ENCODE assay signal across 19 mouse cellular contexts in the genomic region with DNA sequence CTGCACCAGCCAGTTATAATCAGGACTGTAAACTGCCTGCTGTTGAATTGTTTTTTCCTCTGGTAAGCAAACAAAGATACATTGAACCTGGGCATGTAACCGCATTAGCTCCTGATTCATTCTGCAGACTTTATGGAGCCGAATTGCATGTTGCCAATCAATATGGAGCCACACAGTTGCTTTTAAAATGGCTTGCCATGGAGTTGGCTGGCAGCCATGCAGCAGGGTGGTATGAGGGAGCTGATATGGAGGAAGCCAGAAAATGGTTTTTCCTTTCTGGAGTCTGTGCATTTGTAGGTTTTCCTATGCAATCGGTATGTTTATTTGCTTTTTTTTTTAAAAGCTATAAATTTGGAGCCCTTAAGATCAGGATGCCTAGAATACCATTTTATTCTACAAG. TPM values are rescaled to one million over a fixed set of nuclear protein-coding genes. Genes with fewer than 3 reads are reported as not detected.
DNase-seq lines count a peak whose midpoint lies in the region; ATAC-seq and TF ChIP-seq lines count a peak whose summit lies in the region.
"Had no signal": no experiment of that assay in that cellular context is flagged by ENCODE, and none has a peak within 500 bp of the region (broad histone marks: within the 10 kb centered on the region; RNA-seq: fewer than 3 reads in every experiment).

No protein-coding gene starts in this region.

- H3K27ac ChIP-seq in heart, embryonic 13.5 days (replicated peaks): peak overlapping the region; percentile 62; the same call in 1 of the 2 replicates
- H3K27ac ChIP-seq in heart, adult 2 months: no peak overlapping the region
- H3K27ac ChIP-seq in layer of hippocampus, adult 2 months: peak overlapping the region; percentile 49
- H3K27ac ChIP-seq in MEL (ENCODE audit: control insufficient read depth, low read depth, low read length): no peak overlapping the region
- H3K27ac ChIP-seq: embryonic facial prominence, embryonic 15.5 days; stomach, embryonic 15.5 days had no signal

- DNase-seq in heart, adult 2 months: no peak
- DNase-seq in layer of hippocampus, adult 2 months (ENCODE audit: low spot score in 2 of 2): peak in 1 of 2 experiments; percentile 33
- no peak for DNase-seq in layer of hippocampus, adult 9-10 months (ENCODE audit: low spot score)
- DNase-seq in MEL (ENCODE audit: low read depth, low spot score): peak; percentile 27
- peak; percentile 24 for DNase-seq in brain, embryonic 18.5 days (ENCODE audit: low read depth, low spot score)
- no peak for DNase-seq in retina, postnatal 1 day
- no peak for DNase-seq in adrenal gland, postnatal 25 days
- DNase-seq: adrenal gland, adult 8-10 months; cerebellum, adult 18-20 months; kidney, postnatal 14 days; lung, postnatal 14 days had no signal

- ATAC-seq in heart, embryonic 13.5 days (ENCODE audit: extremely low read depth, insufficient number of reproducible peaks, low FRiP score, low TSS enrichment): no peak
- ATAC-seq: CD4-positive, CD25-positive, alpha-beta regulatory T cell, adult 4 months had no signal

- H3K4me3 ChIP-seq in heart, embryonic 13.5 days: no peak overlapping the region
- H3K4me3 ChIP-seq in heart, adult 2 months: no peak overlapping the region
- H3K4me3 ChIP-seq in layer of hippocampus, adult 2 months: no peak overlapping the region
- no peak overlapping the region for H3K4me3 ChIP-seq in MEL (ENCODE audit: control insufficient read depth in 1 of 2, insufficient read depth in 1 of 2, low read depth in 2 of 2, low read length in 2 of 2)
- H3K4me3 ChIP-seq: embryonic facial prominence, embryonic 15.5 days; stomach, embryonic 15.5 days had no signal

- TF ChIP-seq RAD21 in MEL (IDR thresholded peaks at IDR 0.05; ENCODE audit: low read depth, low read length): no peak

- H3K4me1 ChIP-seq in heart, embryonic 13.5 days: peaks cover 7% of the 10 kb centered on the region
- peaks cover 2% of the 10 kb centered on the region; the same call in 1 of the 2 replicates for H3K4me1 ChIP-seq in heart, adult 2 months (ENCODE audit: control insufficient read depth, insufficient read depth, low read length)
- H3K4me1 ChIP-seq in MEL (ENCODE audit: control insufficient read depth in 1 of 2, insufficient read depth in 2 of 2, low read length in 2 of 2): peaks cover 2 to 3% of the 10 kb centered on the region in 2 experiments; a peak in 2 of 4 replicates
- H3K4me1 ChIP-seq: stomach, embryonic 15.5 days had no signal

- intact Hi-C loops in heart, adult 2 months (cut with DNase I): no loop called here

- TF ChIP-seq CTCF in heart, adult 2 months (IDR thresholded peaks at IDR 0.05): no peak
- no peak for TF ChIP-seq CTCF in layer of hippocampus, adult 2 months (conservative IDR thresholded peaks at IDR 0.05)
- TF ChIP-seq CTCF in MEL (IDR thresholded peaks at IDR 0.05 in 2 of 3, conservative IDR thresholded peaks at IDR 0.05 in 1 of 3; ENCODE audit: control insufficient read depth in 1 of 3, insufficient read depth in 1 of 3, low read depth in 2 of 3, low read length in 3 of 3, poor library complexity in 1 of 3, severe bottlenecking in 1 of 3): no peak

- TF ChIP-seq POLR2A in heart, adult 2 months (IDR thresholded peaks at IDR 0.05; ENCODE audit: insufficient read depth, low read depth, low read length): no peak
- TF ChIP-seq POLR2A in MEL (IDR thresholded peaks at IDR 0.05; ENCODE audit: control insufficient read depth in 1 of 2, insufficient read depth in 1 of 2, low read depth in 1 of 2, low read length in 2 of 2, poor library complexity in 1 of 2): no peak

- H3K9ac ChIP-seq in heart, embryonic 13.5 days: no peak overlapping the region
- no peak overlapping the region for H3K9ac ChIP-seq in heart, adult 2 months (ENCODE audit: low read depth, low read length)
- no peak overlapping the region for H3K9ac ChIP-seq in MEL (ENCODE audit: control insufficient read depth, low read depth, low read length, poor library complexity, severe bottlenecking)
- H3K9ac ChIP-seq: embryonic facial prominence, embryonic 15.5 days; stomach, embryonic 15.5 days had no signal

- no peaks in the 10 kb centered on the region for H3K36me3 ChIP-seq in heart, embryonic 13.5 days
- no peaks in the 10 kb centered on the region for H3K36me3 ChIP-seq in heart, adult 2 months (ENCODE audit: control insufficient read depth, insufficient read depth, low read length)
- H3K36me3 ChIP-seq in MEL (ENCODE audit: control insufficient read depth in 1 of 2, insufficient read depth in 2 of 2, low read length in 2 of 2): peaks cover 0 to 8% of the 10 kb centered on the region in 2 experiments; a peak in 2 of 4 replicates
- H3K36me3 ChIP-seq: embryonic facial prominence, embryonic 15.5 days; stomach, embryonic 15.5 days had no signal

- H3K4me2 ChIP-seq in heart, embryonic 13.5 days: no peak overlapping the region
- H3K4me2 ChIP-seq: embryonic facial prominence, embryonic 15.5 days; stomach, embryonic 15.5 days had no signal

- 62% methylated on average over 3 of the region's 3 CpGs for WGBS in heart, embryonic 13.5 days
- WGBS in heart, adult 2 months: 46% methylated on average over 3 of the region's 3 CpGs

- no peak for TF ChIP-seq EP300 in heart, adult 2 months (IDR thresholded peaks at IDR 0.05; ENCODE audit: insufficient read depth, low read depth, low read length)
- TF ChIP-seq EP300 in MEL (IDR thresholded peaks at IDR 0.05; ENCODE audit: low read depth in 1 of 2, low read length in 2 of 2): no peak

- H3K79me2 ChIP-seq in heart, adult 2 months (replicated peaks; ENCODE audit: control insufficient read depth, insufficient read depth, low read length): no peaks in the 10 kb centered on the region
- H3K79me2 ChIP-seq in MEL (ENCODE audit: control insufficient read depth, insufficient read depth, low read length, poor library complexity): no peaks in the 10 kb centered on the region

- no peaks in the 10 kb centered on the region for H3K27me3 ChIP-seq in heart, embryonic 13.5 days (replicated peaks)
- no peaks in the 10 kb centered on the region for H3K27me3 ChIP-seq in heart, adult 2 months (ENCODE audit: control insufficient read depth, insufficient read depth, low read length)
- H3K27me3 ChIP-seq in MEL (ENCODE audit: control insufficient read depth in 1 of 2, insufficient read depth in 2 of 2, low read length in 2 of 2): no peaks in the 10 kb centered on the region
- H3K27me3 ChIP-seq: embryonic facial prominence, embryonic 15.5 days; stomach, embryonic 15.5 days had no signal

- H3K9me3 ChIP-seq in heart, embryonic 13.5 days: peaks cover 4% of the 10 kb centered on the region; the same call in 1 of the 2 replicates
- no peaks in the 10 kb centered on the region for H3K9me3 ChIP-seq in MEL (replicated peaks; ENCODE audit: insufficient read depth, low read length)
- H3K9me3 ChIP-seq: embryonic facial prominence, embryonic 15.5 days; stomach, embryonic 15.5 days had no signal

TF ChIP-seq in MEL, 35 proteins besides CTCF, POLR2A, EP300 and RAD21:
- no peak for TF ChIP-seq CHD1 (IDR thresholded peaks at IDR 0.05; ENCODE audit: low read depth, low read length)
- no peak for TF ChIP-seq NRF1 (IDR thresholded peaks at IDR 0.05; ENCODE audit: insufficient read depth, low read depth, low read length, poor library complexity, severe bottlenecking)
- no peak for TF ChIP-seq ELF1 (IDR thresholded peaks at IDR 0.05; ENCODE audit: low read depth, low read length)
- no peak for TF ChIP-seq E2F4 (IDR thresholded peaks at IDR 0.05; ENCODE audit: borderline replicate concordance, low read depth, low read length)
- no peak for TF ChIP-seq TCF12 (IDR thresholded peaks at IDR 0.05; ENCODE audit: low read depth, low read length)
- TF ChIP-seq POLR2AphosphoS2 (IDR thresholded peaks at IDR 0.05; ENCODE audit: low read length): no peak
- TF ChIP-seq POLR2AphosphoS5 (IDR thresholded peaks at IDR 0.05; ENCODE audit: borderline replicate concordance, low read depth, low read length): no peak
- no peak for TF ChIP-seq HCFC1 (IDR thresholded peaks at IDR 0.05; ENCODE audit: low read depth, low read length)
- no peak for TF ChIP-seq RCOR1 (IDR thresholded peaks at IDR 0.05; ENCODE audit: low read depth, low read length)
- no peak for TF ChIP-seq USF2 (IDR thresholded peaks at IDR 0.05; ENCODE audit: borderline replicate concordance in 1 of 2, insufficient read depth in 1 of 2, low read depth in 1 of 2, low read length in 2 of 2)
- no peak for TF ChIP-seq UBTF (IDR thresholded peaks at IDR 0.05; ENCODE audit: borderline replicate concordance, insufficient read depth, low read depth, low read length)
- no peak for TF ChIP-seq MEF2A (IDR thresholded peaks at IDR 0.05; ENCODE audit: extremely low read depth, insufficient replicate concordance, low read depth, low read length, poor library complexity, severe bottlenecking)
- no peak for TF ChIP-seq MYB (IDR thresholded peaks at IDR 0.05; ENCODE audit: low read depth, low read length)
- no peak for TF ChIP-seq ZC3H11A (IDR thresholded peaks at IDR 0.05; ENCODE audit: low read depth, low read length)
- no peak for TF ChIP-seq JUND (IDR thresholded peaks at IDR 0.05; ENCODE audit: low read depth, low read length)
- no peak for TF ChIP-seq SMC3 (IDR thresholded peaks at IDR 0.05; ENCODE audit: low read depth, low read length)
- TF ChIP-seq BHLHE40 (IDR thresholded peaks at IDR 0.05; ENCODE audit: borderline replicate concordance, low read depth, low read length): no peak
- TF ChIP-seq USF1 (IDR thresholded peaks at IDR 0.05; ENCODE audit: low read depth, low read length): no peak
- no peak for TF ChIP-seq TAL1 (IDR thresholded peaks at IDR 0.05; ENCODE audit: low read length)
- no peak for TF ChIP-seq ETS1 (IDR thresholded peaks at IDR 0.05; ENCODE audit: low read depth, low read length)

RNA-seq across cellular contexts. Expression of a gene that starts 28.0 kb away (rescaled TPM):
- not detected in 2 replicates for polyA plus RNA-seq in heart, embryonic 13.5 days (2015; fragmentation: Nextera tagmentation; extraction: Ambion mirVana)
- not detected for total RNA-seq in heart, adult 2 months (2021)
- not detected in 2 replicates for polyA plus RNA-seq in heart, adult 2 months (2012; rRNA removed)
- total RNA-seq in layer of hippocampus, adult 2 months (2021): not detected
- total RNA-seq in MEL (2012; rRNA removed): not detected in 2 replicates
- not detected for polyA plus RNA-seq in MEL (2012; ENCODE audit: insufficient read depth in 1 of 2, insufficient read length in 2 of 2, low read depth in 1 of 2, low replicate concordance in 2 of 2, missing spikeins in 1 of 2)
- total RNA-seq in adrenal gland, postnatal 25 days (2021): not detected in 2 replicates
- total RNA-seq: adrenal gland, adult 8-10 months; gastrocnemius, adult 18-20 months; heart, postnatal 25 days; left cerebral cortex, postnatal 25 days had no signal
- polyA plus RNA-seq: stomach, embryonic 15.5 days; urinary bladder, adult 2 months had no signal

Comparison
In these comparisons a context has a peak if more than half of its experiments do, and no peak if none do; other contexts are left out.
1. H3K27ac ChIP-seq: peak in heart, embryonic 13.5 days (single experiment) and layer of hippocampus, adult 2 months (single experiment); none in heart, adult 2 months (single experiment) and MEL (single experiment).
2. DNase-seq: peak in MEL (single experiment) and brain, embryonic 18.5 days (single experiment); none in heart, adult 2 months (0 of 2), layer of hippocampus, adult 9-10 months (single experiment), retina, postnatal 1 day (single experiment) and adrenal gland, postnatal 25 days (single experiment).